Mouse (Mus musculus) neural tube, embryonic 12.5 days (tissue): ENCODE results near the gene Llph. TPM values are rescaled to one million over a fixed set of nuclear protein-coding genes. Genes with fewer than 3 reads are reported as not detected.

Source experiments
- polyA plus RNA-seq: library from polyadenylated mRNA; unstranded; fragments of >200 nt; fragmentation: Nextera tagmentation; extraction: Ambion mirVana; gene quantifications from 2 replicates; pipeline ENCODE4 v1.2.1, GENCODE M21; 2016

Gene Llph
- polyA plus RNA-seq, 1 experiment from 2014 or later = 51.9 TPM

Other genes starting within 250 kb of the Llph start
- 3.9 and 4.2 TPM in 2 replicates for gene Helb, start 114.1 kb upstream of the Llph start, polyA plus RNA-seq
- gene Tmbim4, start 25.5 kb upstream of the Llph start, polyA plus RNA-seq = 81.7 and 89.6 TPM in 2 replicates
- 0.69 and 0.79 TPM in 2 replicates for gene Irak3, start 24.9 kb upstream of the Llph start, polyA plus RNA-seq
- 24.7 and 29.9 TPM in 2 replicates for gene Hmga2, start 249.4 kb downstream of the Llph start, polyA plus RNA-seq